Mouse (Mus musculus): ENCODE measurements around the gene Lep. TPM values are rescaled to one million over a fixed set of nuclear protein-coding genes. Genes with fewer than 3 reads are reported as not detected.

The Lep gene
- polyA plus RNA-seq, 1 experiment from 2014 or later: not detected

DNA sequence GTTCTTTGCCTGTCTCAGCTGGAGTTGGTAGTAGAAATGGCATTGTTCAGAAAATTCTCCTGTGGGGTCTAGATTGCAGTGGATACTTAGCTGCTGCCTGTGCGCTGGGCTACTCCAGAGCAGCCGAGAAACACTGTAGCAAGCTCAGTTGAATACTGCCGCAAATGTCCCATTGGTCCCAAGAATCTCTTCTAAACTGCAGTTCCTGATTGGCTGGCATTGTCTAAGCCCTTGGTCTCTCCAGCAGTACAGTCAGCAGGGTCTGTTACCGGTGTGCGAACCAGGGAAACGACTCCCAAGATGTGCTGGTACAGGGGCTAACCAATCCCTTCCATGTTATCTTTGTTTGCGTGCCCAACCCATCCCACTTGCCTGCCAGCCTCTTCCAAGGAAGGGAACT lies 32.2 kb downstream of the Lep start:
- ATAC-seq (ENCODE audit: insufficient number of reproducible peaks, low FRiP score, low TSS enrichment, low read depth): no peak
- Histone ChIP-seq H3K27ac (no peak overlapping the region), H3K9ac (no peak overlapping the region), H3K36me3 (no peaks in the 10 kb centered on the region), H3K9me3 (peaks cover 6% of the 10 kb centered on the region; the same call in 1 of the 2 replicates), H3K4me3 (no peak overlapping the region), H3K4me1 (no peaks in the 10 kb centered on the region), H3K4me2 (no peak overlapping the region), H3K27me3 (no peaks in the 10 kb centered on the region)
- WGBS: 81% methylated on average over 7 of the region's 7 CpGs

- Histone ChIP-seq H3K9ac (no peak overlapping the region), H3K36me3 (no peaks in the 10 kb centered on the region), H3K4me1 (no peaks in the 10 kb centered on the region), H3K9me3 (peaks cover 6% of the 10 kb centered on the region; the same call in 1 of the 2 replicates), H3K27me3 (no peaks in the 10 kb centered on the region), H3K27ac (no peak overlapping the region), H3K4me2 (no peak overlapping the region), H3K4me3 (no peak overlapping the region)
- no peak for ATAC-seq (ENCODE audit: insufficient number of reproducible peaks, low FRiP score, low TSS enrichment, low read depth)
- WGBS: 65% methylated on average over 11 of the region's 11 CpGs
These were observed 32.9 kb downstream of the Lep start for GRCm38 (mm10) chr6:29092904-29093303.

- Histone ChIP-seq H3K9me3 (no peaks in the 10 kb centered on the region), H3K27me3 (no peaks in the 10 kb centered on the region), H3K27ac (no peak overlapping the region), H3K9ac (no peak overlapping the region), H3K4me2 (no peak overlapping the region), H3K4me3 (no peak overlapping the region), H3K4me1 (no peaks in the 10 kb centered on the region), H3K36me3 (no peaks in the 10 kb centered on the region)
- WGBS: 71% methylated on average over 14 of the region's 14 CpGs
- no peak for ATAC-seq (ENCODE audit: insufficient number of reproducible peaks, low FRiP score, low TSS enrichment, low read depth)
These were observed 39.6 kb downstream of the Lep start for GRCm38 (mm10) chr6:29099536-29100170.

GRCm38 (mm10) chr6:29100423-29100822 lies 40.4 kb downstream of the Lep start:
- Histone ChIP-seq H3K27me3 (no peaks in the 10 kb centered on the region), H3K9ac (no peak overlapping the region), H3K36me3 (no peaks in the 10 kb centered on the region), H3K27ac (no peak overlapping the region), H3K9me3 (no peaks in the 10 kb centered on the region), H3K4me1 (no peaks in the 10 kb centered on the region), H3K4me3 (no peak overlapping the region), H3K4me2 (no peak overlapping the region)
- 24% methylated on average over 3 of the region's 3 CpGs for WGBS
- no peak for ATAC-seq (ENCODE audit: insufficient number of reproducible peaks, low FRiP score, low TSS enrichment, low read depth)

DNA sequence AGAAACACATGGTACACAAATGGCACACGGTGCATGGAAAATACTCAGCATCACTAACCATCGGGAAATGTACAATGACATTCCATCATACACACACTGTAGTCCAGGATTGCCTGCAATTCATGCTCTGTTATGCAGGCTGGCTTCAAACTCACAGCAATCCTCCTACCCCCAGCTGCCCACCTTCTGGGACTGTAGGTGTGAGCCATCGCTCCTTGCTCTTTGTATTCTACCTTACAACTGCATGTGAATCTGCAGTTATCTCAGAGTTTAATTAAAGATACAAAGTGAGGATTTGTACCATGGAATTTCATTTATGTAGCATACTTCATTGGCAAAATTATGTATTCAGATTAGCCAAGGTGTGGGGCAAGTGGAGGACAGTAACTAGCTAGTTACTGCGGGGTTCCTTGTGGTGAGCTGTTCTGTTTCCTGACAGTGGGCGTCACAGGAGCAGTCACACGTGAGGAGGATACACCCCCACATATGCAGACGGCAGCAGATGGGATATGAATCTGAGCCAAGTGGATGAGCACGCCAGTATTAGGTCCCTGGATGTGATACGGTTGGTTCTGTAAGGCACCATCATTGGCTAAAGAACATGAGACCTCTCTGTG lies 41.3 kb downstream of the Lep start:
- no peaks in the 10 kb centered on the region for H3K27me3 ChIP-seq
- H3K9me3 ChIP-seq: no peaks in the 10 kb centered on the region
- no peak overlapping the region for H3K9ac ChIP-seq
- no peak overlapping the region for H3K4me2 ChIP-seq
- ATAC-seq (ENCODE audit: insufficient number of reproducible peaks, low FRiP score, low TSS enrichment, low read depth): no peak
- no peaks in the 10 kb centered on the region for H3K4me1 ChIP-seq
- H3K27ac ChIP-seq: no peak overlapping the region
- H3K4me3 ChIP-seq: no peak overlapping the region
- 74% methylated on average over 9 of the region's 9 CpGs for WGBS
- no peaks in the 10 kb centered on the region for H3K36me3 ChIP-seq

DNA sequence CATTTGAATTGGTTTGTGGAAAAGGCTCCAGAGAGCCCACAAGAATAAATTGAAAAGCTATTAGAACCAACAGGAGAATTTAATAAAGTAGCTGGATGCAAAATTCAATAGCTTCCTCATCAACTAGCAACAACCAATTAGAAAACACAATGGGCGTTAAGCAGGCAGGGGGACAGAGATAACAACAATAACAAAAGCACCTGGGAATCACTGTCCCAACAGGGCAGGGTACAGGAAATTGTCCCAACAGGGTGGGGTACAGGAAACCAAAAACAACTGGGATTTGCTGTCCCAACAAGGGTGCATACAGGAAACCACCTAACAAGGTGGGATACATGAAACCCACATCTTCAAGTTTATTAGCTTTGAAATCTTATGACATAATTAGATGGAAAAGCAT lies 48.4 kb downstream of the Lep start:
- Histone ChIP-seq H3K27me3 (no peaks in the 10 kb centered on the region), H3K27ac (no peak overlapping the region), H3K36me3 (no peaks in the 10 kb centered on the region), H3K9me3 (no peaks in the 10 kb centered on the region), H3K4me3 (no peak overlapping the region), H3K9ac (no peak overlapping the region), H3K4me2 (no peak overlapping the region), H3K4me1 (no peaks in the 10 kb centered on the region)
- WGBS: 72% methylated on average over 1 of the region's 1 CpGs
- ATAC-seq (ENCODE audit: insufficient number of reproducible peaks, low FRiP score, low TSS enrichment, low read depth): no peak

GRCm38 (mm10) chr6:29111501-29111900 lies 51.5 kb downstream of the Lep start:
- no peaks in the 10 kb centered on the region for H3K4me1 ChIP-seq
- no peak overlapping the region for H3K27ac ChIP-seq
- H3K27me3 ChIP-seq: no peaks in the 10 kb centered on the region
- H3K4me2 ChIP-seq: no peak overlapping the region
- ATAC-seq (ENCODE audit: insufficient number of reproducible peaks, low FRiP score, low TSS enrichment, low read depth): no peak
- H3K9ac ChIP-seq: no peak overlapping the region
- H3K4me3 ChIP-seq: no peak overlapping the region
- no peaks in the 10 kb centered on the region for H3K36me3 ChIP-seq
- H3K9me3 ChIP-seq: no peaks in the 10 kb centered on the region
- WGBS: 90% methylated on average over 4 of the region's 4 CpGs

DNA sequence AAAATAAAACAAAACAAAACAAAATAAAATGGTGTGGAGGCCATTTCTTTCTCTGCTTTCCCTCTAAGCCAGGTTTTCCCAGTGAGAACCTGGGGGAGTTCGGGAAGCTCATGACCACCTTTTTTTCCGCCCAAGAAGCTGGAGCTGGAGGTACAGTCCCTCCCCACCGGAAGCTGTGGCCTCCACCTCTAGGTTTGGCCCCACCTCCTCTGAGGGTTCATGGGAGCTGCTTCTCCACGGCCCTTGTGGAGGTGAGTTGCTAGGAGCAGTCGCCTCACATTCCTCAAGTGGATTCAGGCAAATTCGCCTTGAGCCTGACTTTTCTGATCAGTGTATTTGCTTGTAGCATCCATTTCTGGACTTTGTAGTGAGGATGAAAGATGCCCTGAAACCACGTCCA lies 55.7 kb downstream of the Lep start:
- Histone ChIP-seq H3K9ac (no peak overlapping the region), H3K27ac (no peak overlapping the region), H3K27me3 (no peaks in the 10 kb centered on the region), H3K4me2 (no peak overlapping the region), H3K36me3 (no peaks in the 10 kb centered on the region), H3K4me3 (no peak overlapping the region), H3K4me1 (peaks cover 8% of the 10 kb centered on the region), H3K9me3 (no peaks in the 10 kb centered on the region)
- 67% methylated on average over 7 of the region's 7 CpGs for WGBS
- no peak for ATAC-seq (ENCODE audit: insufficient number of reproducible peaks, low FRiP score, low TSS enrichment, low read depth)

GRCm38 (mm10) chr6:29117417-29118104 lies 57.5 kb downstream of the Lep start:
- Histone ChIP-seq H3K9ac (no peak overlapping the region), H3K36me3 (no peaks in the 10 kb centered on the region), H3K27me3 (no peaks in the 10 kb centered on the region), H3K4me1 (peaks cover 8% of the 10 kb centered on the region), H3K27ac (peak overlapping the region; percentile 7; the same call in 1 of the 2 replicates), H3K4me2 (no peak overlapping the region), H3K4me3 (no peak overlapping the region), H3K9me3 (no peaks in the 10 kb centered on the region)
- 49% methylated on average over 7 of the region's 7 CpGs for WGBS
- no peak for ATAC-seq (ENCODE audit: insufficient number of reproducible peaks, low FRiP score, low TSS enrichment, low read depth)

GRCm38 (mm10) chr6:29118231-29118630 lies 58.2 kb downstream of the Lep start:
- Histone ChIP-seq H3K4me3 (no peak overlapping the region), H3K4me2 (no peak overlapping the region), H3K27ac (no peak overlapping the region), H3K27me3 (no peaks in the 10 kb centered on the region), H3K9ac (no peak overlapping the region), H3K4me1 (peaks cover 8% of the 10 kb centered on the region), H3K36me3 (no peaks in the 10 kb centered on the region), H3K9me3 (no peaks in the 10 kb centered on the region)
- no peak for ATAC-seq (ENCODE audit: insufficient number of reproducible peaks, low FRiP score, low TSS enrichment, low read depth)

DNA sequence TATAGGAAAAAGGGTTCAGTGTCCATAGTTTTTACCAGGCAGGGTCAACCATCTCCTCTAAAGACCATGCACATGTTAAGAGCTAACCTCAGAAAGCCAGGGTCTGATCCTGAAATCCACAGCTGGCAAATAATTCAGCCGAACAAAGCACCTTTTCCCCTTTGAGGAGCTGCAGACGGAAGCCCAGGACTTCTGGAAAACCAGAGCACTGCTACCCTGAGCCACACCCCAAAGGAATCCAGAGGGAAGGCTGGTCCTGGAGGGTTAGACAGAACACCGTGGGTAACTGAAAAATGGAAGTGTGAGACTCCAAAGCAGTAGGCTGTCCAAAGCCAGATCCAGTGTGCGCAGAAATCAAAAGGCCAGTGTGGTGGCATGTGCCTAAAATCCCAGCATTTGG lies 58.9 kb downstream of the Lep start:
- H3K9ac ChIP-seq: no peak overlapping the region
- H3K27me3 ChIP-seq: no peaks in the 10 kb centered on the region
- no peak for ATAC-seq (ENCODE audit: insufficient number of reproducible peaks, low FRiP score, low TSS enrichment, low read depth)
- H3K27ac ChIP-seq: no peak overlapping the region
- peaks cover 4% of the 10 kb centered on the region; the same call in 1 of the 2 replicates for H3K36me3 ChIP-seq
- peaks cover 8% of the 10 kb centered on the region for H3K4me1 ChIP-seq
- H3K4me2 ChIP-seq: no peak overlapping the region
- 57% methylated on average over 4 of the region's 4 CpGs for WGBS
- H3K9me3 ChIP-seq: no peaks in the 10 kb centered on the region
- no peak overlapping the region for H3K4me3 ChIP-seq

- Histone ChIP-seq H3K9ac (no peak overlapping the region), H3K36me3 (peaks cover 12% of the 10 kb centered on the region), H3K9me3 (no peaks in the 10 kb centered on the region), H3K27ac (no peak overlapping the region), H3K4me3 (no peak overlapping the region), H3K4me2 (no peak overlapping the region), H3K4me1 (peaks cover 8% of the 10 kb centered on the region), H3K27me3 (no peaks in the 10 kb centered on the region)
- no peak for ATAC-seq (ENCODE audit: insufficient number of reproducible peaks, low FRiP score, low TSS enrichment, low read depth)
- 93% methylated on average over 13 of the region's 13 CpGs for WGBS
These were observed 60.0 kb downstream of the Lep start for GRCm38 (mm10) chr6:29119990-29120389.
